Mouse (Mus musculus): ENCODE data around the gene Map1b.

- TF ChIP-seq CTCF (IDR thresholded peaks at IDR 0.05; ENCODE audit: control insufficient read depth, insufficient read depth, low read length) = no peak
- no peak for TF ChIP-seq POLR2A (IDR thresholded peaks at IDR 0.05; ENCODE audit: borderline replicate concordance, control insufficient read depth, low read depth, low read length)
Measured at GRCm38 (mm10) chr13:99413481-99414351, 102.6 kb downstream of the Map1b start.
